In genomic region chr4:132563965-132564364, GRCm38 (mm10) we compare ENCODE assay signal across 10 mouse cellular contexts. TPM values are rescaled to one million over a fixed set of nuclear protein-coding genes. Genes with fewer than 3 reads are reported as not detected.
A peak's percentile ranks its signal among the peaks of the same experiment; 100 is the strongest.
DNase-seq lines count a peak whose midpoint lies in the region; ATAC-seq and TF ChIP-seq lines count a peak whose summit lies in the region.
"Had no signal": no experiment of that assay in that cellular context is flagged by ENCODE, and none has a peak within 500 bp of the region (broad histone marks: within the 10 kb centered on the region; RNA-seq: fewer than 3 reads in every experiment).

TSS of gene Ptafr (plus strand) at chr4:132564067.

- dilution Hi-C loops in CH12.LX (cut with MboI; ENCODE audit: extremely low pct_ligation_motif_present, extremely low pct_unique_long_range_greater_than_20kb, low sequenced_read_pairs), result no loop called here

- H3K9me3 ChIP-seq in CH12.LX (replicated peaks; ENCODE audit: low read length), result no peaks in the 10 kb centered on the region
- H3K9me3 ChIP-seq in liver, embryonic 16.5 days (replicated peaks; ENCODE audit: control insufficient read depth, low read length), result no peaks in the 10 kb centered on the region
- no peaks in the 10 kb centered on the region for H3K9me3 ChIP-seq in stomach, embryonic 15.5 days
- H3K9me3 ChIP-seq in midbrain, embryonic 15.5 days, result no peaks in the 10 kb centered on the region
- H3K9me3 ChIP-seq: embryonic facial prominence, embryonic 13.5 days had no signal

- H3K4me2 ChIP-seq in CH12.LX (ENCODE audit: insufficient read depth, low read depth, poor library complexity, severe bottlenecking), result no peak within 1 kb of the TSS
- H3K4me2 ChIP-seq in liver, embryonic 16.5 days (ENCODE audit: low read depth, low read length), result peak within 1 kb of the TSS; percentile 25; the same call in 1 of the 2 replicates
- no peak within 1 kb of the TSS for H3K4me2 ChIP-seq in stomach, embryonic 15.5 days
- no peak within 1 kb of the TSS for H3K4me2 ChIP-seq in midbrain, embryonic 15.5 days
- H3K4me2 ChIP-seq: embryonic facial prominence, embryonic 13.5 days had no signal

- H3K36me3 ChIP-seq in CH12.LX (replicated peaks in 1 of 2; ENCODE audit: control insufficient read depth in 1 of 2, insufficient read depth in 1 of 2, low read length in 1 of 2), result no peaks in the 10 kb centered on the region
- no peaks in the 10 kb centered on the region for H3K36me3 ChIP-seq in liver, embryonic 16.5 days (ENCODE audit: control insufficient read depth, insufficient read depth)
- no peaks in the 10 kb centered on the region for H3K36me3 ChIP-seq in stomach, embryonic 15.5 days
- no peaks in the 10 kb centered on the region for H3K36me3 ChIP-seq in midbrain, embryonic 15.5 days (replicated peaks)
- H3K36me3 ChIP-seq: embryonic facial prominence, embryonic 13.5 days had no signal

- TF ChIP-seq POLR2A in CH12.LX (IDR thresholded peaks at IDR 0.05; ENCODE audit: low read depth, low read length), result no peak

- whole genome bisulfite sequencing in liver, embryonic 16.5 days (ENCODE audit: insufficient replicate concordance), result 8% methylated on average over 4 of the region's 4 CpGs
- WGBS in stomach, embryonic 15.5 days, result 20% methylated on average over 4 of the region's 4 CpGs
- WGBS in midbrain, embryonic 15.5 days, result 46% methylated on average over 4 of the region's 4 CpGs

- peak; percentile 27 for DNase-seq in gastrocnemius, adult 18-20 months (ENCODE audit: low spot score)
- DNase-seq in gastrocnemius, adult 8-10 months (ENCODE audit: low spot score in 2 of 2), result no peak
- DNase-seq in CH12.LX (ENCODE audit: extremely low read depth), result peak; percentile 55
- DNase-seq in heart, adult 9 months (ENCODE audit: low spot score in 2 of 2), result peak; percentile 28 to 76
- no peak for DNase-seq in thymus, postnatal 25 days

- H3K4me1 ChIP-seq in CH12.LX (ENCODE audit: control insufficient read depth in 1 of 2, insufficient read depth in 2 of 2), result peaks cover 3 to 33% of the 10 kb centered on the region in 2 experiments; a peak in 3 of 4 replicates
- no peaks in the 10 kb centered on the region for H3K4me1 ChIP-seq in liver, embryonic 16.5 days (ENCODE audit: control insufficient read depth, low read depth, low read length)
- peaks cover 5% of the 10 kb centered on the region; the same call in 1 of the 2 replicates for H3K4me1 ChIP-seq in stomach, embryonic 15.5 days
- no peaks in the 10 kb centered on the region for H3K4me1 ChIP-seq in midbrain, embryonic 15.5 days
- H3K4me1 ChIP-seq: embryonic facial prominence, embryonic 13.5 days had no signal

- TF ChIP-seq RAD21 in CH12.LX (IDR thresholded peaks at IDR 0.05; ENCODE audit: low read depth, low read length), result no peak

- peak; percentile 66 for ATAC-seq in liver, embryonic 16.5 days (ENCODE audit: low read depth)
- ATAC-seq in stomach, embryonic 15.5 days (ENCODE audit: insufficient read depth, low FRiP score, low read depth), result 0 out of 2 replicates have a peak, but pooled peaks have one; percentile 24
- ATAC-seq in midbrain, embryonic 15.5 days (replicated peaks), result no peak

- in situ Hi-C loops in CH12.LX (cut with MboI; ENCODE audit: low pct_ligation_motif_present, low pct_unique_long_range_greater_than_20kb, low sequenced_read_pairs), result no loop called here

- peak in 1 of 2 experiments; percentile 10; a peak in 1 of 4 replicates for TF ChIP-seq CTCF in CH12.LX (conservative IDR thresholded peaks at IDR 0.05 in 1 of 2, IDR thresholded peaks at IDR 0.05 in 1 of 2; ENCODE audit: low read depth in 2 of 2, low read length in 2 of 2)

- no peaks in the 10 kb centered on the region for H3K79me2 ChIP-seq in CH12.LX (replicated peaks; ENCODE audit: control insufficient read depth, extremely low read depth, insufficient read depth, poor library complexity, severe bottlenecking)

- H3K9ac ChIP-seq in CH12.LX (ENCODE audit: insufficient read depth, low read depth), result no peak within 1 kb of the TSS
- H3K9ac ChIP-seq in liver, embryonic 16.5 days (ENCODE audit: low read depth, low read length), result no peak within 1 kb of the TSS
- H3K9ac ChIP-seq in stomach, embryonic 15.5 days, result no peak within 1 kb of the TSS
- no peak within 1 kb of the TSS for H3K9ac ChIP-seq in midbrain, embryonic 15.5 days
- H3K9ac ChIP-seq: embryonic facial prominence, embryonic 13.5 days had no signal

- H3K27me3 ChIP-seq in CH12.LX (replicated peaks), result no peaks in the 10 kb centered on the region
- no peaks in the 10 kb centered on the region for H3K27me3 ChIP-seq in liver, embryonic 16.5 days (ENCODE audit: control insufficient read depth, insufficient read depth, low read depth, low read length)
- no peaks in the 10 kb centered on the region for H3K27me3 ChIP-seq in stomach, embryonic 15.5 days (replicated peaks)
- H3K27me3 ChIP-seq in midbrain, embryonic 15.5 days (replicated peaks), result no peaks in the 10 kb centered on the region
- H3K27me3 ChIP-seq: embryonic facial prominence, embryonic 13.5 days had no signal

- H3K4me3 ChIP-seq in CH12.LX (replicated peaks in 1 of 3; ENCODE audit: low read depth in 2 of 3, low read length in 2 of 3, poor library complexity in 1 of 3), result no peak within 1 kb of the TSS
- H3K4me3 ChIP-seq in liver, embryonic 16.5 days (ENCODE audit: low read depth, low read length), result peak within 1 kb of the TSS; percentile 27
- H3K4me3 ChIP-seq in stomach, embryonic 15.5 days (replicated peaks), result 0 out of 2 replicates have a peak within 1 kb of the TSS, but pooled peaks have one; percentile 0
- H3K4me3 ChIP-seq in midbrain, embryonic 15.5 days, result no peak within 1 kb of the TSS
- H3K4me3 ChIP-seq: embryonic facial prominence, embryonic 13.5 days; myocyte had no signal

- no peak for TF ChIP-seq EP300 in CH12.LX (IDR thresholded peaks at IDR 0.05; ENCODE audit: low read length)

- no peak within 1 kb of the TSS for H3K27ac ChIP-seq in CH12.LX (ENCODE audit: insufficient read depth, low read depth)
- peak within 1 kb of the TSS; percentile 54; the same call in 1 of the 2 replicates for H3K27ac ChIP-seq in liver, embryonic 16.5 days (ENCODE audit: low read length)
- peak within 1 kb of the TSS; percentile 18; the same call in 1 of the 2 replicates for H3K27ac ChIP-seq in stomach, embryonic 15.5 days
- no peak within 1 kb of the TSS for H3K27ac ChIP-seq in midbrain, embryonic 15.5 days
- H3K27ac ChIP-seq: embryonic facial prominence, embryonic 13.5 days had no signal

TF ChIP-seq in CH12.LX, 34 proteins besides CTCF, POLR2A, EP300 and RAD21:
- TF ChIP-seq E2F4 (IDR thresholded peaks at IDR 0.05; ENCODE audit: insufficient replicate concordance, low read depth, low read length), result no peak
- 0 out of 2 replicates have a peak, but pooled peaks have one; percentile 37 for TF ChIP-seq TBP (conservative IDR thresholded peaks at IDR 0.05; ENCODE audit: low read depth, low read length)
TF ChIP-seq in CH12.LX: peak in this region for 1.

RNA-seq across cellular contexts. Expression of gene Ptafr, which starts in this region (rescaled TPM):
- 1 to 10 TPM in 1 of 2 experiments, under 1 TPM in 1; 0.39 to 1.1 TPM for total RNA-seq in gastrocnemius, adult 18-20 months (2021)
- 1 to 10 TPM in 1 of 4 experiments, under 1 TPM in 3; 0.15 to 1.0 (median 0.50) TPM for total RNA-seq in gastrocnemius, adult 8-10 months (2022)
- total RNA-seq in CH12.LX (2012; rRNA removed) (0.04 TPM in 1 of 2 replicates, not detected in the other), CH12.LX (2014; rRNA removed) (0.31 and 0.34 TPM in 2 replicates)
- polyA plus RNA-seq in CH12.LX (2012; ENCODE audit: insufficient read length, low read depth), result 0.65 and 1.1 TPM in 2 replicates
- polyA plus RNA-seq in liver, embryonic 16.5 days (2015; fragmentation: Nextera tagmentation; extraction: Ambion mirVana), result 0.91 and 1.2 TPM in 2 replicates
- 1.5 and 1.7 TPM in 2 replicates for polyA plus RNA-seq in stomach, embryonic 15.5 days (2015; fragmentation: Nextera tagmentation; extraction: Ambion mirVana)
- polyA plus RNA-seq in midbrain, embryonic 15.5 days (2015; fragmentation: Nextera tagmentation; extraction: Ambion mirVana), result 0.67 and 1.0 TPM in 2 replicates
- polyA plus RNA-seq: myocyte had no signal

Comparison
In these comparisons a context has a peak if more than half of its experiments do, and no peak if none do; other contexts are left out.
1. DNase-seq: peak in gastrocnemius, adult 18-20 months (single experiment), CH12.LX (single experiment) and heart, adult 9 months (2 of 2); none in gastrocnemius, adult 8-10 months (0 of 2) and thymus, postnatal 25 days (single experiment).
2. H3K27ac ChIP-seq: peak in liver, embryonic 16.5 days (single experiment) and stomach, embryonic 15.5 days (single experiment); none in CH12.LX (single experiment) and midbrain, embryonic 15.5 days (single experiment).
3. H3K4me3 ChIP-seq: peak in liver, embryonic 16.5 days (single experiment) and stomach, embryonic 15.5 days (single experiment); none in CH12.LX (0 of 3) and midbrain, embryonic 15.5 days (single experiment).